Mouse (Mus musculus) C2C12 (cell line): ENCODE results near the gene Dnah17.

Experiments
- CEBPB ChIP-seq: IDR thresholded peaks from one replicate; pipeline ENCODE4 v1.6.1; 2011; ENCODE audit warnings: low read depth, mild to moderate bottlenecking, control low read depth, moderate library complexity
- CTCF ChIP-seq: IDR thresholded peaks from one replicate; pipeline ENCODE4 v1.5.1; 2011; ENCODE audit not compliant: control insufficient read depth, insufficient read depth, insufficient read length
- USF1 ChIP-seq: IDR thresholded peaks from one replicate; pipeline ENCODE4 v1.6.1; 2011; ENCODE audit warnings: low read depth, mild to moderate bottlenecking, control low read depth, moderate library complexity

DNA sequence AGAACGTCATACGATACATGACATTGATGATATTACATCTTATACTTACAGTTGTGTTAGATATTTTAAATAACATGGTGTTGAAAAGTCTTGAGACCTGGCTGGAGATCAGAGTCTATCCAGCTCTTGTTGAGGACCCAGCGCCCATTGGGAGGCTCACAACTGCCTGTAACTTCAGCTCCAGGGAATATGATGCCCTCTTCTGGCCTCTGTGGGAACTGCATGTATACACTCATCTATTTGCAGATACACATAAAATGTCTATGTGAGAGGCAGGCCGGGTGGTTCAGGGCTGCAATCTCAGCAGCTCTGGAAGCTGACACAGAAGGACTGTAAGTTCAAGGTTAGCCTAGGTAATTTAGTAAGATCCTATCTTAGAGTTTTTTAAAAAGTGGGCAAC lies 112.1 kb downstream of the Dnah17 start:
- no peak for TF ChIP-seq CEBPB
- no peak for TF ChIP-seq USF1
- no peak for TF ChIP-seq CTCF
